Mouse (Mus musculus) liver, embryonic 13.5 days (tissue): ENCODE measurements around the gene Ager. TPM values are rescaled to one million over a fixed set of nuclear protein-coding genes. Genes with fewer than 3 reads are reported as not detected.

Source experiments
- ATAC-seq: fragments of 200-750 bp; cut with Nextera tagmentation; 2 replicates; pipeline ENCODE4 v1.8.0; 2017; ENCODE audit warnings: low read depth, mild to moderate bottlenecking, moderate number of reproducible peaks, moderate library complexity
- DNase-seq: peaks from one replicate; pipeline ENCODE4 v3.0.0; 2022
- H3K27ac ChIP-seq: fragments of 300-500 bp; sonication (generic); 2 replicates; pipeline ENCODE4 v1.5.1; 2015; ENCODE audit warnings: moderate library complexity, mild to moderate bottlenecking, inconsistent platforms
- H3K27me3 ChIP-seq: fragments of 300-500 bp; sonication (generic); 2 replicates; pipeline ENCODE4 v1.6.1; 2015; ENCODE audit warnings: mild to moderate bottlenecking, inconsistent platforms
- H3K36me3 ChIP-seq: fragments of 300-500 bp; sonication (generic); 2 replicates; pipeline ENCODE4 v1.6.1; 2015; ENCODE audit warnings: mild to moderate bottlenecking, inconsistent platforms
- H3K4me1 ChIP-seq: fragments of 300-500 bp; sonication (generic); replicated peaks from 2 replicates; pipeline ENCODE4 v1.6.1; 2015; ENCODE audit warnings: inconsistent platforms
- H3K4me2 ChIP-seq: fragments of 300-500 bp; sonication (generic); 2 replicates; pipeline ENCODE4 v1.6.1; 2015; ENCODE audit warnings: inconsistent platforms, mild to moderate bottlenecking, moderate library complexity
- H3K4me3 ChIP-seq: fragments of 300-500 bp; sonication (generic); replicated peaks from 2 replicates; pipeline ENCODE4 v1.5.1; 2015; ENCODE audit warnings: mild to moderate bottlenecking, inconsistent platforms
- H3K9ac ChIP-seq: fragments of 300-500 bp; sonication (generic); 2 replicates; pipeline ENCODE4 v1.6.1; 2015; ENCODE audit warnings: mild to moderate bottlenecking, inconsistent platforms
- H3K9me3 ChIP-seq: fragments of 300-500 bp; sonication (generic); replicated peaks from 2 replicates; pipeline ENCODE4 v1.6.1; 2016; ENCODE audit warnings: inconsistent platforms
- WGBS: fragments of 180-500 bp; shearing (Covaris S2); methylation state at CpG from one replicate; pipeline ENCODE4 v1.1.7; 2015; ENCODE audit not compliant: insufficient replicate concordance; 5-methylcytosine and 5-hydroxymethylcytosine counted together
- polyA plus RNA-seq: library from polyadenylated mRNA; unstranded; fragments of >200 nt; fragmentation: Nextera tagmentation; extraction: Ambion mirVana; gene quantifications from 2 replicates; pipeline ENCODE4 v1.2.1, GENCODE M21; 2015

Gene Ager
- polyA plus RNA-seq, 1 experiment from 2014 or later, result 0.68 TPM

- peaks cover 69% of the 10 kb centered on the region for H3K4me1 ChIP-seq
- H3K27me3 ChIP-seq, result peaks cover 43% of the 10 kb centered on the region
- H3K27ac ChIP-seq, result peak overlapping the region; percentile 70
- H3K9ac ChIP-seq, result peak overlapping the region; percentile 80
- peaks cover 22% of the 10 kb centered on the region for H3K36me3 ChIP-seq
- H3K4me3 ChIP-seq, result peak overlapping the region; percentile 70
- ATAC-seq, result peak; percentile 27
- 1% methylated on average over 18 of the region's 18 CpGs for WGBS
- H3K4me2 ChIP-seq, result peak overlapping the region; percentile 91
- no peak for DNase-seq
- H3K9me3 ChIP-seq, result no peaks in the 10 kb centered on the region
These were observed 29.1 kb downstream of the Ager start for GRCm38 (mm10) chr17:34626773-34627092.

GRCm38 (mm10) chr17:34627093-34627942 lies 29.7 kb downstream of the Ager start:
- peak overlapping the region; percentile 91 for H3K4me2 ChIP-seq
- no peaks in the 10 kb centered on the region for H3K9me3 ChIP-seq
- peak overlapping the region; percentile 70 for H3K4me3 ChIP-seq
- peaks cover 69% of the 10 kb centered on the region for H3K4me1 ChIP-seq
- DNase-seq, result peak; percentile 65
- peak overlapping the region; percentile 80 for H3K9ac ChIP-seq
- ATAC-seq, result peak; percentile 67
- peaks cover 49% of the 10 kb centered on the region for H3K27me3 ChIP-seq
- WGBS, result under 1% methylated on average over 45 of the region's 45 CpGs
- peaks cover 21% of the 10 kb centered on the region for H3K36me3 ChIP-seq
- peak overlapping the region; percentile 70 for H3K27ac ChIP-seq

GRCm38 (mm10) chr17:34627943-34628643 lies 30.4 kb downstream of the Ager start, which contains the start of gene Ppt2:
Gene Ppt2, minus strand, starts transcription at chr17:34628510.
- DNase-seq (no peak), ATAC-seq (no peak)
- Histone ChIP-seq H3K9ac (peak within 1 kb of the TSS; percentile 80), H3K4me1 (peaks cover 69% of the 10 kb centered on the region), H3K4me2 (peak within 1 kb of the TSS; percentile 91), H3K27me3 (peaks cover 57% of the 10 kb centered on the region), H3K36me3 (peaks cover 14% of the 10 kb centered on the region), H3K27ac (peak within 1 kb of the TSS; percentile 53), H3K9me3 (no peaks in the 10 kb centered on the region), H3K4me3 (peak within 1 kb of the TSS; percentile 70)
- 15% methylated on average over 29 of the region's 29 CpGs for WGBS

- H3K4me1 ChIP-seq, result peaks cover 69% of the 10 kb centered on the region
- 43% methylated on average over 5 of the region's 5 CpGs for WGBS
- H3K36me3 ChIP-seq, result peaks cover 10% of the 10 kb centered on the region
- H3K4me2 ChIP-seq, result peak overlapping the region; percentile 91
- ATAC-seq (no peak), DNase-seq (no peak)
- no peaks in the 10 kb centered on the region for H3K9me3 ChIP-seq
- peaks cover 62% of the 10 kb centered on the region for H3K27me3 ChIP-seq
- H3K27ac ChIP-seq, result no peak overlapping the region
- H3K9ac ChIP-seq, result no peak overlapping the region
- H3K4me3 ChIP-seq, result peak overlapping the region; percentile 70; the same call in 1 of the 2 replicates
These were observed 30.9 kb downstream of the Ager start for GRCm38 (mm10) chr17:34628644-34628967.

GRCm38 (mm10) chr17:34629221-34629751 lies 31.6 kb downstream of the Ager start, which contains the start of gene Prrt1:
Gene Prrt1, plus strand, starts transcription at chr17:34629533.
- H3K4me1 ChIP-seq, result peaks cover 69% of the 10 kb centered on the region
- ATAC-seq (no peak), DNase-seq (no peak)
- H3K4me3 ChIP-seq, result peak within 1 kb of the TSS; percentile 70
- peaks cover 69% of the 10 kb centered on the region for H3K27me3 ChIP-seq
- no peak within 1 kb of the TSS for H3K27ac ChIP-seq
- WGBS, result 7% methylated on average over 16 of the region's 16 CpGs
- peak within 1 kb of the TSS; percentile 91 for H3K4me2 ChIP-seq
- H3K9me3 ChIP-seq, result no peaks in the 10 kb centered on the region
- peaks cover 6% of the 10 kb centered on the region; the same call in 1 of the 2 replicates for H3K36me3 ChIP-seq
- no peak within 1 kb of the TSS for H3K9ac ChIP-seq

GRCm38 (mm10) chr17:34629796-34630603 lies 32.3 kb downstream of the Ager start:
- H3K4me2 ChIP-seq, result no peak overlapping the region
- peak overlapping the region; percentile 30; the same call in 1 of the 2 replicates for H3K4me3 ChIP-seq
- no peak overlapping the region for H3K27ac ChIP-seq
- DNase-seq (no peak), ATAC-seq (no peak)
- peaks cover 69% of the 10 kb centered on the region for H3K4me1 ChIP-seq
- H3K9me3 ChIP-seq, result no peaks in the 10 kb centered on the region
- peaks cover 6% of the 10 kb centered on the region; the same call in 1 of the 2 replicates for H3K36me3 ChIP-seq
- 10% methylated on average over 12 of the region's 12 CpGs for WGBS
- H3K27me3 ChIP-seq, result peaks cover 73% of the 10 kb centered on the region
- H3K9ac ChIP-seq, result no peak overlapping the region

- Histone ChIP-seq H3K9ac (peak overlapping the region; percentile 23; the same call in 1 of the 2 replicates), H3K36me3 (no peaks in the 10 kb centered on the region)
- WGBS, result 3% methylated on average over 48 of the region's 48 CpGs
These were observed 33.2 kb downstream of the Ager start for GRCm38 (mm10) chr17:34630761-34631301.

GRCm38 (mm10) chr17:34631647-34632046 lies 34.0 kb downstream of the Ager start:
- WGBS, result 10% methylated on average over 12 of the region's 12 CpGs
- no peak for DNase-seq

More at GRCm38 (mm10) chr17:34630761-34631301, 33.2 kb downstream of the Ager start:
- Histone ChIP-seq H3K9me3 (no peaks in the 10 kb centered on the region), H3K4me1 (peaks cover 62% of the 10 kb centered on the region), H3K27ac (no peak overlapping the region), H3K4me2 (peak overlapping the region; percentile 50), H3K4me3 (peak overlapping the region; percentile 30), H3K27me3 (peaks cover 73% of the 10 kb centered on the region)
- DNase-seq, result no peak
- ATAC-seq, result no peak

GRCm38 (mm10) chr17:34632261-34632691 lies 34.6 kb downstream of the Ager start:
- H3K27ac ChIP-seq, result no peak overlapping the region
- H3K9me3 ChIP-seq, result no peaks in the 10 kb centered on the region
- DNase-seq, result peak; percentile 63
- peak; percentile 41; the same call in 1 of the 2 replicates for ATAC-seq
- peak overlapping the region; percentile 38 for H3K4me3 ChIP-seq
- no peak overlapping the region for H3K9ac ChIP-seq
- 1% methylated on average over 26 of the region's 26 CpGs for WGBS
- peak overlapping the region; percentile 58 for H3K4me2 ChIP-seq
- no peaks in the 10 kb centered on the region for H3K36me3 ChIP-seq
- H3K4me1 ChIP-seq, result peaks cover 52% of the 10 kb centered on the region
- peaks cover 73% of the 10 kb centered on the region for H3K27me3 ChIP-seq

More at GRCm38 (mm10) chr17:34631647-34632046, 34.0 kb downstream of the Ager start:
- Histone ChIP-seq H3K9me3 (no peaks in the 10 kb centered on the region), H3K4me1 (peaks cover 54% of the 10 kb centered on the region), H3K4me2 (peak overlapping the region; percentile 58), H3K27me3 (peaks cover 73% of the 10 kb centered on the region), H3K27ac (no peak overlapping the region), H3K4me3 (peak overlapping the region; percentile 38), H3K9ac (no peak overlapping the region), H3K36me3 (no peaks in the 10 kb centered on the region)
- no peak for ATAC-seq

GRCm38 (mm10) chr17:34635671-34636070 lies 38.0 kb downstream of the Ager start:
- H3K4me2 ChIP-seq, result no peak overlapping the region
- peaks cover 48% of the 10 kb centered on the region for H3K27me3 ChIP-seq
- WGBS, result 36% methylated on average over 2 of the region's 2 CpGs
- H3K36me3 ChIP-seq, result no peaks in the 10 kb centered on the region
- no peaks in the 10 kb centered on the region for H3K9me3 ChIP-seq
- H3K27ac ChIP-seq, result no peak overlapping the region
- ATAC-seq (no peak), DNase-seq (no peak)
- no peak overlapping the region for H3K9ac ChIP-seq
- no peak overlapping the region for H3K4me3 ChIP-seq
- peaks cover 22% of the 10 kb centered on the region for H3K4me1 ChIP-seq
